Mouse (Mus musculus) liver, embryonic 12.5 days (tissue): ENCODE measurements around the gene Enam. TPM values are rescaled to one million over a fixed set of nuclear protein-coding genes. Genes with fewer than 3 reads are reported as not detected.
"Not testable (repeated sequence)": the region's sequence is repeated elsewhere in the genome, so short reads cannot be mapped to it uniquely, and the experiment has no call there.

ENCODE experiments used
- ATAC-seq: fragments of 200-750 bp; cut with Nextera tagmentation; 2 replicates; pipeline ENCODE4 v1.8.0; 2017; ENCODE audit warnings: moderate number of reproducible peaks, mild to moderate bottlenecking, moderate library complexity
- H3K27ac ChIP-seq: fragments of 300-500 bp; sonication (generic); 2 replicates; pipeline ENCODE4 v1.5.1; 2016; ENCODE audit warnings: mild to moderate bottlenecking
- H3K27me3 ChIP-seq: fragments of 300-500 bp; sonication (generic); replicated peaks from 2 replicates; pipeline ENCODE4 v1.6.1; 2016; ENCODE audit warnings: mild to moderate bottlenecking, moderate library complexity
- H3K36me3 ChIP-seq: fragments of 300-500 bp; sonication (generic); 2 replicates; pipeline ENCODE4 v1.6.1; 2016; ENCODE audit warnings: mild to moderate bottlenecking, moderate library complexity
- H3K4me1 ChIP-seq: fragments of 300-500 bp; sonication (generic); 2 replicates; pipeline ENCODE4 v1.6.1; 2016
- H3K4me2 ChIP-seq: fragments of 300-500 bp; sonication (generic); 2 replicates; pipeline ENCODE4 v1.6.1; 2016; ENCODE audit warnings: mild to moderate bottlenecking, moderate library complexity
- H3K4me3 ChIP-seq: fragments of 300-500 bp; sonication (generic); 2 replicates; pipeline ENCODE4 v1.5.1; 2016; ENCODE audit warnings: mild to moderate bottlenecking, moderate library complexity
- H3K9ac ChIP-seq: fragments of 300-500 bp; sonication (generic); 2 replicates; pipeline ENCODE4 v1.6.1; 2016; ENCODE audit warnings: mild to moderate bottlenecking, moderate library complexity
- H3K9me3 ChIP-seq: fragments of 300-500 bp; sonication (generic); replicated peaks from 2 replicates; pipeline ENCODE4 v1.6.1; 2016; ENCODE audit warnings: mild to moderate bottlenecking, moderate library complexity
- WGBS: fragments of 180-500 bp; shearing (Covaris S2); methylation state at CpG from one replicate; pipeline ENCODE4 v1.1.7; 2016; ENCODE audit not compliant: insufficient replicate concordance; 5-methylcytosine and 5-hydroxymethylcytosine counted together
- polyA plus RNA-seq: library from polyadenylated mRNA; unstranded; fragments of >200 nt; fragmentation: Nextera tagmentation; extraction: Ambion mirVana; gene quantifications from 2 replicates; pipeline ENCODE4 v1.2.1, GENCODE M21; 2016

The Enam gene
- polyA plus RNA-seq, 1 experiment from 2014 or later: not detected

GRCm38 (mm10) chr5:88534697-88535096 is 46.9 kb downstream of the Enam start:
- no peaks in the 10 kb centered on the region for H3K4me1 ChIP-seq
- no peak overlapping the region for H3K4me2 ChIP-seq
- 70% methylated on average over 3 of the region's 3 CpGs for WGBS
- no peak overlapping the region for H3K4me3 ChIP-seq
- no peak overlapping the region for H3K9ac ChIP-seq
- H3K9me3 ChIP-seq: no peaks in the 10 kb centered on the region
- no peaks in the 10 kb centered on the region for H3K36me3 ChIP-seq
- H3K27me3 ChIP-seq: no peaks in the 10 kb centered on the region
- H3K27ac ChIP-seq: no peak overlapping the region
- ATAC-seq: no peak

GRCm38 (mm10) chr5:88540845-88541244 is 53.1 kb downstream of the Enam start:
- Histone ChIP-seq H3K9ac (no peak overlapping the region), H3K4me1 (no peaks in the 10 kb centered on the region), H3K27me3 (no peaks in the 10 kb centered on the region), H3K27ac (no peak overlapping the region), H3K9me3 (no peaks in the 10 kb centered on the region), H3K36me3 (no peaks in the 10 kb centered on the region), H3K4me2 (no peak overlapping the region), H3K4me3 (no peak overlapping the region)
- no peak for ATAC-seq

- Histone ChIP-seq H3K4me2 (no peak overlapping the region), H3K27ac (no peak overlapping the region), H3K9ac (no peak overlapping the region), H3K27me3 (no peaks in the 10 kb centered on the region), H3K4me3 (no peak overlapping the region), H3K9me3 (no peaks in the 10 kb centered on the region), H3K36me3 (no peaks in the 10 kb centered on the region), H3K4me1 (no peaks in the 10 kb centered on the region)
- WGBS: 48% methylated on average over 5 of the region's 5 CpGs
- ATAC-seq: no peak
Measured at GRCm38 (mm10) chr5:88542651-88543282, 55.0 kb downstream of the Enam start.

- H3K9me3 ChIP-seq, H3K4me3 ChIP-seq, ATAC-seq, H3K27ac ChIP-seq, H3K4me2 ChIP-seq, H3K27me3 ChIP-seq, H3K36me3 ChIP-seq, H3K4me1 ChIP-seq, H3K9ac ChIP-seq: not testable (repeated sequence)
- 78% methylated on average over 1 of the region's 1 CpGs for WGBS
Measured at GRCm38 (mm10) chr5:88544411-88544810, 56.6 kb downstream of the Enam start.

GRCm38 (mm10) chr5:88545536-88545935 is 57.8 kb downstream of the Enam start:
- no peaks in the 10 kb centered on the region for H3K9me3 ChIP-seq
- H3K9ac ChIP-seq: no peak overlapping the region
- no peaks in the 10 kb centered on the region for H3K4me1 ChIP-seq
- no peak overlapping the region for H3K4me2 ChIP-seq
- H3K27me3 ChIP-seq: no peaks in the 10 kb centered on the region
- 71% methylated on average over 7 of the region's 7 CpGs for whole genome bisulfite sequencing
- ATAC-seq: no peak
- H3K4me3 ChIP-seq: no peak overlapping the region
- H3K36me3 ChIP-seq: no peaks in the 10 kb centered on the region
- no peak overlapping the region for H3K27ac ChIP-seq

GRCm38 (mm10) chr5:88553271-88554085 is 65.7 kb downstream of the Enam start:
- peak overlapping the region; percentile 92 for H3K4me3 ChIP-seq
- H3K4me1 ChIP-seq: peaks cover 27% of the 10 kb centered on the region
- 2% methylated on average over 29 of the region's 29 CpGs for WGBS
- H3K9me3 ChIP-seq: no peaks in the 10 kb centered on the region
- H3K27me3 ChIP-seq: no peaks in the 10 kb centered on the region
- H3K27ac ChIP-seq: peak overlapping the region; percentile 90
- H3K4me2 ChIP-seq: peak overlapping the region; percentile 91
- H3K9ac ChIP-seq: peak overlapping the region; percentile 79
- peaks cover 10% of the 10 kb centered on the region for H3K36me3 ChIP-seq
- peak; percentile 67 for ATAC-seq

- no peaks in the 10 kb centered on the region for H3K9me3 ChIP-seq
- WGBS: under 1% methylated on average over 76 of the region's 76 CpGs
- H3K4me2 ChIP-seq: peak within 1 kb of the TSS; percentile 91
- peaks cover 27% of the 10 kb centered on the region for H3K4me1 ChIP-seq
- peak; percentile 95 for ATAC-seq
- peak within 1 kb of the TSS; percentile 92 for H3K4me3 ChIP-seq
- peaks cover 10% of the 10 kb centered on the region for H3K36me3 ChIP-seq
- peak within 1 kb of the TSS; percentile 90 for H3K27ac ChIP-seq
- peak within 1 kb of the TSS; percentile 87 for H3K9ac ChIP-seq
- no peaks in the 10 kb centered on the region for H3K27me3 ChIP-seq
Measured at GRCm38 (mm10) chr5:88554086-88554886, 66.5 kb downstream of the Enam start, which contains the start of gene Utp3. Gene Utp3, plus strand, starts transcription at chr5:88554462.

Other genes with a start within 250 kb of the Enam start
- not detected in 2 replicates for gene Gm7714, start 219.1 kb upstream of the Enam start, polyA plus RNA-seq
- gene Prol1, start 170.7 kb upstream of the Enam start, polyA plus RNA-seq: not detected in 2 replicates
- not detected in 2 replicates for gene Amtn, start 111.9 kb upstream of the Enam start, polyA plus RNA-seq
- gene Ambn, start 32.0 kb upstream of the Enam start, polyA plus RNA-seq: not detected in 2 replicates
- gene Jchain, start 39.9 kb downstream of the Enam start, polyA plus RNA-seq: 0.11 and 0.12 TPM in 2 replicates
- 51.3 and 52.3 TPM in 2 replicates for gene Utp3, start 66.5 kb downstream of the Enam start, polyA plus RNA-seq
- gene Rufy3, start 77.1 kb downstream of the Enam start, polyA plus RNA-seq: 7.5 and 7.9 TPM in 2 replicates
- gene Grsf1, start 188.2 kb downstream of the Enam start, polyA plus RNA-seq: 47.0 and 48.6 TPM in 2 replicates
- 13.3 and 13.5 TPM in 2 replicates for gene Mob1b, start 232.9 kb downstream of the Enam start, polyA plus RNA-seq